Mouse (Mus musculus): ENCODE data around the gene Grin2a. TPM values are rescaled to one million over a fixed set of nuclear protein-coding genes. Genes with fewer than 3 reads are reported as not detected.

The Grin2a gene
- total and polyA plus RNA-seq, 2 experiments from 2014 or later = 6.1 to 10.5 TPM

DNA sequence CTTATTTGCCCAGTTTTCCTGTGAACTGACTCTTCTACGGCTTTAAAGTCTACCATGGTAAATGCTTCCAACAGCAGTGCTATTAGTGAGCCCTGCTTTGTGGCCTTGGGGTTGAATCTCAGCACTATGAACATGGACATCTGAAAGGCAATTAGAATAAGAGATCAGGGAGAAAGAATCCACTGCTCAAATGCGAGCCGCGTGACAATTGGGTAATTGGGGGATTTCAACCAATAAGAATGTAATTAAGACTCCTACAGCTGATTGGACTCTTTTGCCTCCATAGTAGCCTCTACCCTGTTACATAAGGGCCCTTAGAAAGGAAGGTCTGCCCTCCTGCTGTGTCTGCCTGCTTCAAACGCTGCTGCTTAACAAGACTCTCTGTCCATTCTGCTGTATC, 315.4 kb downstream of the Grin2a start:
- Histone ChIP-seq H3K27me3 (ENCODE audit: insufficient read depth, low read length) (no peaks in the 10 kb centered on the region), H3K27ac (ENCODE audit: low read depth, low read length) (no peak overlapping the region), H3K9ac (replicated peaks; ENCODE audit: low read length, poor library complexity, severe bottlenecking) (no peak overlapping the region), H3K4me3 (ENCODE audit: low read depth, low read length) (no peak overlapping the region), H3K4me1 (ENCODE audit: insufficient read depth, low read length) (0 out of 2 replicates have a peak, but pooled peaks cover 3% of the 10 kb centered on the region), H3K4me2 (ENCODE audit: low read depth, low read length, poor library complexity, severe bottlenecking) (no peak overlapping the region), H3K36me3 (ENCODE audit: insufficient read depth, low read length) (no peaks in the 10 kb centered on the region), H3K9me3 (ENCODE audit: low read length) (no peaks in the 10 kb centered on the region)
- TF ChIP-seq CTCF (IDR thresholded peaks at IDR 0.05) = no peak
- ATAC-seq (ENCODE audit: low FRiP score) = no peak
- 37% methylated on average over 5 of the region's 5 CpGs for WGBS
- no peak for DNase-seq (ENCODE audit: low spot score)

DNA sequence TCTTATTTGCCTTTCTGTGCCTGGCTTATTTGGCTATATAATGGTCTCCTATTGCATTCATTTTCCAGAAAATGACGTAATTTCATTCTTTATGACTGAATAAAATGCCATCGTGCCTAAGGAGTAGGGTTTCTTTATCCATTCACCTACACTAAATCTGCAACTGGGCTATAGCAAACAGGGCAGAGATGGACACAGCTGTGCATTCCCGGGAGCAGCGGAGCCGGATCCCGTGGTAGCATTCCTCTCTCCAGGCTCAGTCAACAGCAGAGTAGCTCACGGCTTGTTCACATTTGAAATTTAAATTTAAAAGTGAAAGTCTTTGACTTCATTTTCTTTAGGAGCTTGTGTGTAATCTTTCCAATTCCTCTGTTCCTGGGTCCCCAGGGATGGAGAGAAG, 316.6 kb downstream of the Grin2a start:
- Histone ChIP-seq H3K9me3 (ENCODE audit: low read length) (no peaks in the 10 kb centered on the region), H3K36me3 (ENCODE audit: insufficient read depth, low read length) (no peaks in the 10 kb centered on the region), H3K4me3 (ENCODE audit: low read depth, low read length) (no peak overlapping the region), H3K27ac (ENCODE audit: low read depth, low read length) (no peak overlapping the region), H3K4me1 (ENCODE audit: insufficient read depth, low read length) (0 out of 2 replicates have a peak, but pooled peaks cover 3% of the 10 kb centered on the region), H3K4me2 (ENCODE audit: low read depth, low read length, poor library complexity, severe bottlenecking) (no peak overlapping the region), H3K27me3 (ENCODE audit: insufficient read depth, low read length) (no peaks in the 10 kb centered on the region), H3K9ac (replicated peaks; ENCODE audit: low read length, poor library complexity, severe bottlenecking) (no peak overlapping the region)
- DNase-seq (ENCODE audit: low spot score) (no peak), ATAC-seq (ENCODE audit: low FRiP score) (no peak)
- WGBS = 42% methylated on average over 7 of the region's 7 CpGs
- no peak for TF ChIP-seq CTCF (IDR thresholded peaks at IDR 0.05)

DNA sequence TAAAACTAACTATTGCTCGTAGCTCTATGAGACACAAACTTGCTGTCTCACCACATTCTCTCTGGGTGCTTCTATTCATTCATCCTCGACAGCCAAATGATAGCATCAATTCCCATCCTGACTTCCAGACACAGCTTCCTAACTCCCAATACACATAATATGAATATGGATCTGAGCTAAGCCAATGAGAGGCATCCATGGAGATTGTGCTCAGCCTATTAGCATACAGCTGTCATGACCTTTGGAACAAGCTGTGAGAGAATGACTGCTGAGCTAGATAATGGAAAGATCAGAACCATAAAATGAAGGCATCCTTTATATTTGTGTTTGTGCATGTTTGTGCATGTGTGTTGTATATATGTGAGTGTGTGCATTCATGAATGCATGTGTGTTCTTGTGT, 323.0 kb downstream of the Grin2a start:
- DNase-seq (ENCODE audit: low spot score) (no peak), ATAC-seq (ENCODE audit: low FRiP score) (no peak)
- TF ChIP-seq CTCF (IDR thresholded peaks at IDR 0.05) = no peak
- no peaks in the 10 kb centered on the region for H3K4me1 ChIP-seq (ENCODE audit: insufficient read depth, low read length)
- no peaks in the 10 kb centered on the region for H3K36me3 ChIP-seq (ENCODE audit: insufficient read depth, low read length)
- H3K4me2 ChIP-seq (ENCODE audit: low read depth, low read length, poor library complexity, severe bottlenecking) = no peak overlapping the region
- 29% methylated on average over 2 of the region's 2 CpGs for WGBS
- H3K27me3 ChIP-seq (ENCODE audit: insufficient read depth, low read length) = no peaks in the 10 kb centered on the region
- no peak overlapping the region for H3K9ac ChIP-seq (replicated peaks; ENCODE audit: low read length, poor library complexity, severe bottlenecking)
- H3K9me3 ChIP-seq (ENCODE audit: low read length) = no peaks in the 10 kb centered on the region
- H3K4me3 ChIP-seq (ENCODE audit: low read depth, low read length) = no peak overlapping the region
- no peak overlapping the region for H3K27ac ChIP-seq (ENCODE audit: low read depth, low read length)

DNA sequence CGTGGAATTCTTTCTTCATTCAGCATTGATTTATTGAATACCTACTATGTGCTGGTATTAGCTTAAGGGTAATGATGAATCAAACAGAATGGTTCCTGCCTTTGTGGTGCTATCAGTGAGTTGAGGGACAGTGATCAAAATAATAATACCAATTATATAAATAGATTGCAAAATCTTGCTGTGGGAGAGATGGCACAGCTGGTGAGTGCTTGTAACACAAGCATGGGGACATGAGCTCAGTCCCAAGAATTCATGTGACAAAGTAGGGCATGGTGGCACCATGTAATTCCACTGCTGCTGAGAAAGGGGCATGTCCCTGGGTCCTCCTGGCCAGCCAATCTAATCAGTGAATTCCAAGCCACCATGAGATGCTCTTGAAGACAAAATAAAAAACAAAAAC, 324.1 kb downstream of the Grin2a start:
- Histone ChIP-seq H3K4me2 (ENCODE audit: low read depth, low read length, poor library complexity, severe bottlenecking) (no peak overlapping the region), H3K9me3 (ENCODE audit: low read length) (no peaks in the 10 kb centered on the region), H3K9ac (replicated peaks; ENCODE audit: low read length, poor library complexity, severe bottlenecking) (no peak overlapping the region), H3K36me3 (ENCODE audit: insufficient read depth, low read length) (no peaks in the 10 kb centered on the region), H3K4me1 (ENCODE audit: insufficient read depth, low read length) (no peaks in the 10 kb centered on the region), H3K4me3 (ENCODE audit: low read depth, low read length) (no peak overlapping the region), H3K27me3 (ENCODE audit: insufficient read depth, low read length) (no peaks in the 10 kb centered on the region), H3K27ac (ENCODE audit: low read depth, low read length) (no peak overlapping the region)
- no peak for TF ChIP-seq CTCF (IDR thresholded peaks at IDR 0.05)
- 85% methylated on average over 1 of the region's 1 CpGs for WGBS
- no peak for DNase-seq (ENCODE audit: low spot score)
- ATAC-seq (ENCODE audit: low FRiP score) = no peak

DNA sequence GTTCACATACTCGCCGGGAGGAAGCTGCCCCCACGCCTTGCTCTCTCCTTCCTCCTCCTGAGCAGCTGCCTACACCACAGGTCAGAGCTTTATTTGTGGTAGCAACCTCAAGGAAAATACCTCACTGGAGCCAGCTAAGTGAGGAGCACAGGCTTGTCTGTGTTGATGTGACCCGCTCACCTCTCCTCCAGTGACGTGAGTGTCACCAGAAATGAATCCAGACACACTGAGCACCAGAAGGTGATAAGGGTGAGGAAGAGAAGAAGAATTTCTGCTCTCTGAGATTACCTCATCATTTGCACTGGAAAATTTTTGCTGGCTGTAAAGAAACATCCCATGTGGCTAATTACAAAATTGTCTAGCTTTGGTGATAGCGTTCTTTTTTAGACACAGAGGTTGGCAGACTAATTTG, 324.6 kb downstream of the Grin2a start:
- 51% methylated on average over 6 of the region's 6 CpGs for WGBS
- no peak overlapping the region for H3K4me3 ChIP-seq (ENCODE audit: low read depth, low read length)
- H3K9ac ChIP-seq (replicated peaks; ENCODE audit: low read length, poor library complexity, severe bottlenecking) = no peak overlapping the region
- H3K36me3 ChIP-seq (ENCODE audit: insufficient read depth, low read length) = no peaks in the 10 kb centered on the region
- no peaks in the 10 kb centered on the region for H3K27me3 ChIP-seq (ENCODE audit: insufficient read depth, low read length)
- TF ChIP-seq CTCF (IDR thresholded peaks at IDR 0.05) = no peak
- H3K4me2 ChIP-seq (ENCODE audit: low read depth, low read length, poor library complexity, severe bottlenecking) = no peak overlapping the region
- no peak overlapping the region for H3K27ac ChIP-seq (ENCODE audit: low read depth, low read length)
- H3K4me1 ChIP-seq (ENCODE audit: insufficient read depth, low read length) = no peaks in the 10 kb centered on the region
- no peaks in the 10 kb centered on the region for H3K9me3 ChIP-seq (ENCODE audit: low read length)
- peak; percentile 17 for DNase-seq (ENCODE audit: low spot score)
- ATAC-seq (ENCODE audit: low FRiP score) = no peak

DNA sequence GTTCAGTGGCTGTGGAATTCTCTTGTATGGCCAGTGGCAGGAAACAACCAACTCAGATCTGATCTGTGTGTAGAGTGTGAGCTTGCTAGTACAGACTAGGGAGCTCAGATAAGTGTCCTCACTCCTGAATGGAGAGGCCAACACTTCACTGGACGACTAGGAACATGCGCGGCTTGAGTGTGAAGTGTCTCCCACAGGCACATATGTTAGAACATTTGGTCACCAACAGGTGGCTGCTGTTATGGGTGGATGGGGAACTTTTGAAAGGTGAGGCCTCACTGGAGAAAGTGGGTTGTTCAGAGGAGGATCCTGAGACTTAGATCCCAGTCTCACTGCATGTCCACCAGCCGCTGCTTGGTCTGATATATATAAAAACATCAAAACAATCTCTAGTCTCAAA, 329.5 kb downstream of the Grin2a start:
- H3K4me3 ChIP-seq (ENCODE audit: low read depth, low read length) = no peak overlapping the region
- no peaks in the 10 kb centered on the region for H3K9me3 ChIP-seq (ENCODE audit: low read length)
- ATAC-seq (ENCODE audit: low FRiP score) (no peak), DNase-seq (ENCODE audit: low spot score) (no peak)
- H3K4me2 ChIP-seq (ENCODE audit: low read depth, low read length, poor library complexity, severe bottlenecking) = no peak overlapping the region
- H3K9ac ChIP-seq (replicated peaks; ENCODE audit: low read length, poor library complexity, severe bottlenecking) = no peak overlapping the region
- H3K27ac ChIP-seq (ENCODE audit: low read depth, low read length) = no peak overlapping the region
- H3K4me1 ChIP-seq (ENCODE audit: insufficient read depth, low read length) = 0 out of 2 replicates have a peak, but pooled peaks cover 2% of the 10 kb centered on the region
- TF ChIP-seq CTCF (IDR thresholded peaks at IDR 0.05) = no peak
- H3K27me3 ChIP-seq (ENCODE audit: insufficient read depth, low read length) = no peaks in the 10 kb centered on the region
- 92% methylated on average over 4 of the region's 4 CpGs for WGBS
- H3K36me3 ChIP-seq (ENCODE audit: insufficient read depth, low read length) = no peaks in the 10 kb centered on the region

Data from midbrain, postnatal 0 days (tissue).